Mouse (Mus musculus): ENCODE results near the gene Ssbp4. TPM values are rescaled to one million over a fixed set of nuclear protein-coding genes. Genes with fewer than 3 reads are reported as not detected.

Ssbp4 gene
- polyA plus RNA-seq, 1 experiment from 2014 or later: 173 TPM

GRCm38 (mm10) chr8:70606780-70607602 is 1.7 kb downstream of the Ssbp4 start:
- peaks cover 49% of the 10 kb centered on the region for H3K4me1 ChIP-seq (ENCODE audit: control insufficient read depth, insufficient read depth, low read length)
- peak overlapping the region; percentile 79 for H3K9ac ChIP-seq (ENCODE audit: low read depth, low read length)
- peak overlapping the region; percentile 85 for H3K4me2 ChIP-seq (ENCODE audit: low read length)
- no peaks in the 10 kb centered on the region for H3K36me3 ChIP-seq (ENCODE audit: control insufficient read depth, insufficient read depth, low read length)
- no peak overlapping the region for H3K27ac ChIP-seq (ENCODE audit: low read length)
- peak overlapping the region; percentile 68 for H3K4me3 ChIP-seq (ENCODE audit: low read depth, low read length)
- no peaks in the 10 kb centered on the region for H3K27me3 ChIP-seq (ENCODE audit: control insufficient read depth, insufficient read depth, low read depth, low read length)
- no peaks in the 10 kb centered on the region for H3K9me3 ChIP-seq (replicated peaks; ENCODE audit: control insufficient read depth, low read length, poor library complexity, severe bottlenecking)
- ATAC-seq: no peak
- 67% methylated on average over 18 of the region's 18 CpGs for WGBS

GRCm38 (mm10) chr8:70605871-70606779 is 2.5 kb downstream of the Ssbp4 start:
- Histone ChIP-seq H3K27me3 (ENCODE audit: control insufficient read depth, insufficient read depth, low read depth, low read length) (no peaks in the 10 kb centered on the region), H3K4me3 (ENCODE audit: low read depth, low read length) (no peak overlapping the region), H3K36me3 (ENCODE audit: control insufficient read depth, insufficient read depth, low read length) (no peaks in the 10 kb centered on the region), H3K4me1 (ENCODE audit: control insufficient read depth, insufficient read depth, low read length) (peaks cover 50% of the 10 kb centered on the region), H3K9me3 (replicated peaks; ENCODE audit: control insufficient read depth, low read length, poor library complexity, severe bottlenecking) (no peaks in the 10 kb centered on the region), H3K4me2 (ENCODE audit: low read length) (peak overlapping the region; percentile 85; the same call in 1 of the 2 replicates), H3K27ac (ENCODE audit: low read length) (no peak overlapping the region), H3K9ac (ENCODE audit: low read depth, low read length) (no peak overlapping the region)
- ATAC-seq: no peak
- WGBS: 90% methylated on average over 9 of the region's 9 CpGs

DNA sequence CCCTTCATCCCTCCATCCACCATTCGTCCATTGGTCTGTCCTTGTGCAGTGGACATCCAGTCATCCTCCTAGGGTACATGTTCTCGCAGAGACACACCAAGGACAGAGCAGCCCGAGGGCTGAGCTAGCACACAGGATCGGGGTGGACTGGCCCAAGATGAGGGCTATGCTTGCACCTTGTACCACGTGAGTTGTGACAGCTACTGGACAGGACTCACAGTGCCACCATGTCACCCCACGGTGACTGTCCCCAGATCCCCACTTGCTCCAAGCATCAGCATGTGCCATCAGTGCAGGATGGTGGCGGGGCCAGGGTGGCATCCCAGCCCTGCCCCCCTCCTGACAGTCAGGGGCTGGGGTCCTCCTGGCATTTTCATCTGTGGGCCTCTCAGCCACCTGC is 4.1 kb downstream of the Ssbp4 start:
- Histone ChIP-seq H3K9ac (ENCODE audit: low read depth, low read length) (no peak overlapping the region), H3K36me3 (ENCODE audit: control insufficient read depth, insufficient read depth, low read length) (no peaks in the 10 kb centered on the region), H3K9me3 (replicated peaks; ENCODE audit: control insufficient read depth, low read length, poor library complexity, severe bottlenecking) (no peaks in the 10 kb centered on the region), H3K27me3 (ENCODE audit: control insufficient read depth, insufficient read depth, low read depth, low read length) (no peaks in the 10 kb centered on the region), H3K4me3 (ENCODE audit: low read depth, low read length) (no peak overlapping the region), H3K4me2 (ENCODE audit: low read length) (no peak overlapping the region), H3K4me1 (ENCODE audit: control insufficient read depth, insufficient read depth, low read length) (peaks cover 49% of the 10 kb centered on the region), H3K27ac (ENCODE audit: low read length) (no peak overlapping the region)
- ATAC-seq: no peak
- WGBS: 82% methylated on average over 7 of the region's 7 CpGs

GRCm38 (mm10) chr8:70602139-70602811 is 6.4 kb downstream of the Ssbp4 start:
- Histone ChIP-seq H3K4me2 (ENCODE audit: low read length) (no peak overlapping the region), H3K9me3 (replicated peaks; ENCODE audit: control insufficient read depth, low read length, poor library complexity, severe bottlenecking) (no peaks in the 10 kb centered on the region), H3K4me3 (ENCODE audit: low read depth, low read length) (no peak overlapping the region), H3K9ac (ENCODE audit: low read depth, low read length) (no peak overlapping the region), H3K27me3 (ENCODE audit: control insufficient read depth, insufficient read depth, low read depth, low read length) (no peaks in the 10 kb centered on the region), H3K27ac (ENCODE audit: low read length) (no peak overlapping the region), H3K36me3 (ENCODE audit: control insufficient read depth, insufficient read depth, low read length) (no peaks in the 10 kb centered on the region), H3K4me1 (ENCODE audit: control insufficient read depth, insufficient read depth, low read length) (peaks cover 49% of the 10 kb centered on the region)
- 94% methylated on average over 13 of the region's 13 CpGs for WGBS
- ATAC-seq: no peak

- peak; percentile 46 for ATAC-seq
- H3K27me3 ChIP-seq (ENCODE audit: control insufficient read depth, insufficient read depth, low read depth, low read length): no peaks in the 10 kb centered on the region
- WGBS: under 1% methylated on average over 25 of the region's 26 CpGs
- H3K4me2 ChIP-seq (ENCODE audit: low read length): peak overlapping the region; percentile 51
- no peaks in the 10 kb centered on the region for H3K9me3 ChIP-seq (replicated peaks; ENCODE audit: control insufficient read depth, low read length, poor library complexity, severe bottlenecking)
- H3K4me1 ChIP-seq (ENCODE audit: control insufficient read depth, insufficient read depth, low read length): peaks cover 39% of the 10 kb centered on the region
- H3K27ac ChIP-seq (ENCODE audit: low read length): peak overlapping the region; percentile 85
- H3K9ac ChIP-seq (ENCODE audit: low read depth, low read length): peak overlapping the region; percentile 10; the same call in 1 of the 2 replicates
- peaks cover 1% of the 10 kb centered on the region; the same call in 1 of the 2 replicates for H3K36me3 ChIP-seq (ENCODE audit: control insufficient read depth, insufficient read depth, low read length)
- H3K4me3 ChIP-seq (ENCODE audit: low read depth, low read length): peak overlapping the region; percentile 13
Observed at GRCm38 (mm10) chr8:70601271-70601649, 7.4 kb downstream of the Ssbp4 start.

GRCm38 (mm10) chr8:70600473-70601270 is 8.0 kb downstream of the Ssbp4 start:
- peaks cover 6% of the 10 kb centered on the region; the same call in 1 of the 2 replicates for H3K36me3 ChIP-seq (ENCODE audit: control insufficient read depth, insufficient read depth, low read length)
- peaks cover 36% of the 10 kb centered on the region for H3K4me1 ChIP-seq (ENCODE audit: control insufficient read depth, insufficient read depth, low read length)
- WGBS: 17% methylated on average over 8 of the region's 10 CpGs
- peak overlapping the region; percentile 85 for H3K27ac ChIP-seq (ENCODE audit: low read length)
- H3K4me3 ChIP-seq (ENCODE audit: low read depth, low read length): peak overlapping the region; percentile 13
- no peaks in the 10 kb centered on the region for H3K27me3 ChIP-seq (ENCODE audit: control insufficient read depth, insufficient read depth, low read depth, low read length)
- no peak for ATAC-seq
- H3K9ac ChIP-seq (ENCODE audit: low read depth, low read length): peak overlapping the region; percentile 10
- H3K9me3 ChIP-seq (replicated peaks; ENCODE audit: control insufficient read depth, low read length, poor library complexity, severe bottlenecking): no peaks in the 10 kb centered on the region
- H3K4me2 ChIP-seq (ENCODE audit: low read length): peak overlapping the region; percentile 51

GRCm38 (mm10) chr8:70599507-70600290 is 9.0 kb downstream of the Ssbp4 start:
- Histone ChIP-seq H3K27ac (ENCODE audit: low read length) (no peak overlapping the region), H3K9me3 (replicated peaks; ENCODE audit: control insufficient read depth, low read length, poor library complexity, severe bottlenecking) (no peaks in the 10 kb centered on the region), H3K9ac (ENCODE audit: low read depth, low read length) (no peak overlapping the region), H3K27me3 (ENCODE audit: control insufficient read depth, insufficient read depth, low read depth, low read length) (no peaks in the 10 kb centered on the region; the same call in 1 of the 2 replicates), H3K4me2 (ENCODE audit: low read length) (no peak overlapping the region), H3K36me3 (ENCODE audit: control insufficient read depth, insufficient read depth, low read length) (peaks cover 6% of the 10 kb centered on the region; the same call in 1 of the 2 replicates), H3K4me1 (ENCODE audit: control insufficient read depth, insufficient read depth, low read length) (peaks cover 44% of the 10 kb centered on the region), H3K4me3 (ENCODE audit: low read depth, low read length) (no peak overlapping the region)
- 86% methylated on average over 12 of the region's 12 CpGs for WGBS
- ATAC-seq: no peak

Measured in midbrain, embryonic 16.5 days (tissue).